Mouse (Mus musculus) cerebellum, adult 9-11 months (tissue): Measurements from ENCODE around the gene Axl.

ENCODE experiments used
- DNase-seq: peaks from one replicate; pipeline ENCODE4 v3.0.0; 2022

Axl gene

GRCm38 (mm10) chr7:25788220-25789128, at the start of gene Axl:
Axl (minus strand) TSS chr7:25788705.
- DNase-seq: peak; percentile 28

DNA sequence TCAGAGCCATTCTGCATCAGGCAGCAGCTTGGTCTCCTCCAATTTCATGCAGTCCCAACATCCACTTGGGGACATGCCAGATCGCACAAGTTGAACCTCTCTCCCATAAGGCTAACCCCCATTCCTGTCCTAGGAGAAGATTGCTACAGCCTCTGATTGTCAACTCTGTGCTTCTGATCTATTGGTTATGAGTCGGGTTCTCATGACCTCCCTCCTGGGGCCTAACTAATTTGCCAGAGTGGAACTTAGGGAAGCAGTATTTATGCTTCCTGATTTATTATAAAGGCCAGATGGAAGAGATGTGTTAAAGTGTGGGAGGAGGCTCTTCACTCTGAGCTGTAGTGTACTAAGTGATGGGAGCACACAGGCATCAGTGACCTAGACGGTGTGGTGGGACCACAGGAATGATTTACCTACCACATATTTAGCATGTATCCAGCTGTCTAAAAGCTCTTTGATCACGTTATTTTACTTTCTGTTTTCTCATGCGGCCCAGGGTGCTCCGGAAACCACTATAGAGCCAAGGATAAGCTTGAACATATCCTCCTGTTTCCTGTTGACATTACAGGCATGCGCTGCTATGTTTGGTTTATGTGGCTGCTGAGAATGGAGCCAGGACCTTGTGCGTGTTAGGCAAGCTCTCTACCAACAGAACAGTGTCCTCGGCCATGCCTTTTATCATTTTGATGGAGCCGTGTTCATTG, 46.8 kb upstream of the Axl start:
- DNase-seq: no peak

DNA sequence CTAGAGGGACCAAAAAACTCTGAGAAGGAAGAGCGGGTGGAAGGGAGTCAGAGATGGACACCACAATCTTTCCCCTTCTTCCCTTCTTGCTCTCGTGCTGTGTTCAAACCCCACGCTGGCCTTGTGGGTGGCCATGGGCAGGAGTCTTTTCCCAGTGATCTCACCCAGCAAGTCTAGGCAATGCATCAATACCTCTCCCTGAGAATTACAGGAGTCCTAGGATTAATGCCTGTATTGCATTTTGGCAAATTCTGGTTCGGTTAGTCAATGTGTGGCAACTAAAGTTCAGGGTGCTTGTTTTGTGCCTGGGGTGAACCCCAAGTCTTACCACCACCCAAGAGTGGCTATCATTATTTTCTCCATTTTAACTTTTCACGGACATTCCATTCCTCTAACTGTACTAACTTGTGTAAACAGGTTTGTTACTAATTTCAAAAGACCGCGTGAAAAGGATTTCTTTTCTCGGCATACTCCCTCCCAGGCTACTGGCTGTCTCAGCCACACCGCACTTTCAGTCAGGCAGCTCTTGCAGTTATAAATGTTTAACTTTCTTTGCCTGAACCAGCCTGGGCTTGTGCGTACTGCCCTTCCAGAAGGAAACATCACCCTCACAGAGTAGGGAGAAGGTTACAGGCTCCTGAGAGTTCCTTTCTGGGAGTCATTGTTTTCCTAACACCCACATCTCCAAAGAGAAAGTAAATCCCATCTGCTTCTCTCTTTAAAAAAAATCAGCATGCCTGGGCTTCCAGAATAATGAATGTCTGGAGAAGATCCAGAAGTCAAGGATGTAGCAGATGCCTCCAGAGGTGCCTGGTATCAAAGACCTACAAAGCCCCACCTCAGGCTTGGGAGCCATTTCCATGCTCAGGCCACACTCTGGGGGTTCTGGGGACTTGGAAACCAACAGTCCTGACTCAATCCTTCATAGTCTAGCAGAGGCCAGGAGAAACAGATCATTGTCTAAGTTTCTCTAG, 43.3 kb upstream of the Axl start:
- DNase-seq: no peak

DNA sequence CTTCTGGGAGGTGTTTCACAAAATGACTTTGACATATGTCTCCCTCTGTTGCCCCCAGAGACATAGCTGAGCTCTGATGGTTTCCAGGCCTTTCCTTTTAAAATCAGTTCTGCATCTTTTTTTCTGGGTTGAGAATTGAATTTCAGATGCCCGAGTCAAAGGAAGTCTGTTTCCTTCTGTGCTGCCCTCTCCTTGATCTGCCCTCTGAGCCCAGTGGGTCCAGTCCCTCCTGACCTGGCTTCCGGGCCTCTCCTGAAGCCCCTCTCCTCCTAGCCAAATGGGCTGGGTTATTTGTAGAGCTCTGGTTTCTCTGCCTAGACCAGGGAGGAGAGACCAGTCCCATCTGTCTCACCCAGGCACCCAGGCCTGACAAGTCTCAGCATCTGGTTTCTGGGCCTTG, 41.7 kb upstream of the Axl start:
- DNase-seq: no peak

DNA sequence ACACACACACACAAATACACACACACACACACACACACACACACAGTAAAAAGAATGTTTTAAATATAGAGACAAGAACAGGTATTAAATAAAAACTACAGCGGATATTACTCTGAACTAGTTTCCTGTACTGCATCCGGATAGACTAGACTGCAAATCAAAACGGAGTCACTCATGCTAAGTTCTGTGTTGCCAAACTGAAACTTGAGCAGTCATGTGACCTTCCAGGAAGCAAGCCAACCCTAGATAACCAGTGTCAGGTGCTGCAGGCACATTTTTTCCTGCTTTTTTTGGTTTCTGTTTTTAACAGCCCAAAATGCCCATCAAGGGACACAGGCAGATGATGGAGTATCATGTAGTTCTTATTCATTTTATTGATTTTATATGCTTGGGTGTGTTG, 38.7 kb upstream of the Axl start:
- DNase-seq: no peak

GRCm38 (mm10) chr7:25826029-25826428, 37.5 kb upstream of the Axl start:
- no peak for DNase-seq

GRCm38 (mm10) chr7:25825043-25825442, 36.5 kb upstream of the Axl start:
- DNase-seq: no peak

DNA sequence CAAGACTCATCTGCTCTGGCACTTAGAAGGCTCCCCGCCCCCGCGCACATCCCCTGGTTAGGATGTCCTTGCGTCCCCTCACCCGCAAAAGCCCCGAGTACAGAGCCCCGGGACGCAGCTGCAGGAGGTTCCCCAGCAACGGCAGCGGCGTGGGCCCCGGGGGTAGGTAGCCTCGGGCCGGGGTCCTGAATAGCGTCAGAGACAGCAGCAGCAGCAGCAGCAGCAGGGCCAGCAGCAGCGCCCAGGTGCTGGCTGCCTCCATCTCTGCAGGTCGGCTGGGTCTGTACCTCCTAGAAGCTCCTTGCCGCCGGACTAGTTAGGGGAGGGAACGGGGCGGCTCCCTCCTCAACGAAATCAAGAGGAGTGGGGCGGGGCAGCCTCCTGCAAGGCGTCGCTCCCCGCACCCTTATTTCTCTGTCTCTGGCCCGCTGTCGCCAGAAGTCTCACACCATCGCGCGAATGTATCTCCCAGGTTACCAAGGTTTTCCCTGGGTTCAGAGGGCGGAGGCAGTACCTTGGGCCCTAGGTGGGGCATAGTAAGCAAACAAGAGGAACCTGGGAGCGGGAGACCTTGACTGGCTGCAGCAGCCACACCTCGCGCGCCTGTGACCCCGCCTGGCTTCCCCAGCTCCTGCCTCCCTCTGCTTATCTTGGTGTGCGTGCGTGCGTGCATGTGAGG, 27.9 kb upstream of the Axl start, which contains the start of gene Cyp2s1:
Gene Cyp2s1 (minus strand): TSS at position 673 of the 679 bp plus-strand sequence.
- no peak for DNase-seq

DNA sequence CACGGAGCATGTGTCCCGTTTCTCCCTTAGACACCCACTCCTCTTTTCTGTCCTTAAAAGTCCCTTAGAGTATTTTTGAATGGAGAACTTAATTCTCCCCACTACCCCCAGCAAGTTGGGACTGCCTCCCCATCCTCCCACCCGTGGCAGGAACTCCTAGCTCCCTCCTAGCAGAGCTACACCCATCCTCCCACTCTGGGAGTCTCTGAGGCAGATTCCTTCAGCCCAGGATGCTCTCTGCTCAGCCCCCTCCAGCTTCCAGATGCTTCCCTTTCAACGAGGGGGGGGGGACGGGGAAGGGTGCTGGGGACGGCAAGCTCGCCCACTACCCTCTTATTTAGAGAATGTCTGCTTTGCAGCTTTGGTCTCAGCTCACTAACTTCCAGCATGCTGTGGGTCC, 27.1 kb upstream of the Axl start:
- no peak for DNase-seq

- DNase-seq: no peak
These were observed 26.2 kb upstream of the Axl start for GRCm38 (mm10) chr7:25814711-25815110.

- DNase-seq: no peak
These were observed 23.7 kb upstream of the Axl start for GRCm38 (mm10) chr7:25812195-25812594.

GRCm38 (mm10) chr7:25811716-25812115, 23.2 kb upstream of the Axl start:
- DNase-seq: no peak

- DNase-seq: peak; percentile 52
These were observed 17.3 kb upstream of the Axl start for GRCm38 (mm10) chr7:25805631-25806343.

DNA sequence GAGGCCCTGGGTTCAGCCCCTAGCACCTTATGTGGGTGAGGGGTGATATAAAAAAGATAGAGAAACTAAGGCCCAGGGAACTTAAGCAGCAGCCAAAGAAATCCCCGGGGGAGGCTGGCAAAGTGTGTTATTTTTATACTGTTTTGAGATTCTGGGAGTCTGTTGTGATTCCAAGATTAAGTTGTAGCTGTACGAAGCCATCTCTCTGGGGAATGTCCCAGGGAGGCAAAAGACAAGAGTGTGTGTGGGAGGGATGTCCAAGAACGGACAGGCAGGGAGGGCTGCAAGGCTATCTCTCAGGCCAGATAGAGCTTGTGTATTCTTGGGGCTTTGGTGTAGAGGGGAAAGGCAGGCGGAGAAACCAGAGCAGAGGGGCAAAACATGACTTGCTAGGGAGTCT, 16.3 kb upstream of the Axl start:
- no peak for DNase-seq

DNA sequence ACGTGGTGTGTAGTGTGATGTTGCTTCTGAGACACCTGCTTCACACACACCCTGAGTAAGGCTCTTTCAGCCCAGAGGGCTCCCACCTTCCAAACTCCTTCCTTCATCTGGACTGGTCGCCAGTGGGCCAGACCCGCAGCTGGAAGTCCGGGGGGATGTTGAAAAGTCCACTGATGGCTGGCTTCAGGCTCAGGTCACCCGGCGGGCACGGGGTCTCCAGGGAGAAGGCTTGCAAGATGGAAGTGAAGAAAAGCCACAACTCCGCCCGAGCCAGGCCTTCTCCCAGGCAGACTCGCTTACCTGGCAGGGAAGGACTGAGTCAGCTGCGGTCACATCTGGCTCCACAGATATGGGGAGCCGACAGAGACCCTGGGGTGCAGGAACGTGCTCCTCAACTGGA, 15.0 kb upstream of the Axl start:
- DNase-seq: no peak

DNA sequence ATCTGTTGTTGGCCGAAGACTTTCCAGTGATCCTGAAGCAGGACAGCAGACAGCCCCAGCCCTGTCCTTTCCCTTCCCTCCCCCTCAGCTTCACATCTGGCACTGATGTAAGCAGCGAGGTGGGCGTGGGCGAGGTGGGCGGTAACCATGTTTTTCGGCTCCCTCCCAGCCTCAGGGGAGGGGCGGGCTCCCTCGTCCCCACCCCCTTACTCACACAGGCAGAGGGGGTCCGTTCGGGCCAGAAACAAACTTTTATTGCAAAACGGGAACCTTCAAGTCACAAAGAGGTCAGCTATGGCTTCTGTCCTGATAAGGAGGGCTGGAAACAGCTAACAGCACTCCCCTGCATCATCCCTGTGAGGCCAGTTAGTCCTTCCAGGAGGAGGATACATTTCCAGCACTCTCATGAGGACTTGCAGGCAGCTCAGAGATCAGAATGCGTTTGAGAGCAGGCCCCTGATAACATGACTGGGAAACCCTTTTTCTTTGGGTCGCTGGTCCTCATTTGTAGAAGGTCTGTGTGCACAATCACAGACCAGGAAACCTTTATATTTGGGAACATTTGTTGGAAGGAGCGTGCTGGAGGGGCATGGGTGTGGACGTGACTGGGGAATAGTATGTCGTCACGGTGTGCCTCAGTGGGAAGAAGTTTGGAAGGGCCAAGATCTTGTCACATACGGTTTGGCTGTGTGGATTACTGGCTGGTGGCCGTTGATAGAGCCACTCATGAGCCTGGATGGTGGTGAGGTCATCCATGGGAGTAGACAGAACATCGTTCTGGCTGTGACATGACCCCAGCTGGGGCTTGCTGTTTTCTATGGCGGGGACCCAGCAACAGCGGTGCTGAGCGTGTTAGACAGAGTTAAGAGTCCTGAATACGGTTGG, 14.0 kb upstream of the Axl start:
- DNase-seq: no peak

GRCm38 (mm10) chr7:25801031-25801430, 12.5 kb upstream of the Axl start:
- DNase-seq: no peak

GRCm38 (mm10) chr7:25799369-25799768, 10.9 kb upstream of the Axl start:
- DNase-seq: no peak

DNA sequence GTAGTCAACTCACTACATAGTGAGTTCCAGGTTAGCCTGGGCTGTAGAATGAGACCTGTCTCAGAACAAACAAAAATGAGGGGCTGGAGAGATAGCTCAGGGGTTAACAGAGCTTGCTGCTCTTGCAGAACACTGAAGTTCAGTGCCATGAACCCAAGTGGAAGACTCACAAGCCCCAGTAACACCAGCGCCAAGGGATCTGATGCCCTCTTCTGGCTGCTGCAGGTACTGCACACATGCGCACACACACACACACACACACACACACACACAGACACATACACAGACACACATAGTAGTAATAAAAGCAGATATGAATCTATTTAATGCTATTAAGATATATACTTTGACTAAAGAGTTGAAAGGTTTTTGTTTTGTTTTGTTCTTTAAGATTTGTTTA, 10.0 kb upstream of the Axl start:
- DNase-seq: no peak

DNA sequence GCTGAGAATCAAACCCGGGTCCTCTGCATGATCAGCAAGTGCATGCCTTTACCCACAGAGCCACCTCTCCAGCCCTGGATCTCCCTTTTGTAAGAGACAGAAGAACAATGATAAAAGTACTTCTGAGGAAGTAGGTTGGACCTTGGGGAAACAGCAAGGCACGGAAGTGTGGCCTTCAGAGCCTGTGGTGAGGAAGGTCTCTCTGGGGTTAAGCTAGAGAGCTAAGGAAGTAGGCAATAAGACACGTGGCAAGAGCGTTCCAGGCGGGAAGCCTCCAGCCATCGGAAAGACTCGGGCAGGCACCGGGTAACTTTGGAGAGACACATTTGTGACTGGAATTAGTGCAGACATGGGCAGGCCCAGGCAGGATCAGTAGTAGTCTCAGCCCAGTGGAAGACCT, 6.3 kb upstream of the Axl start:
- DNase-seq: no peak

DNA sequence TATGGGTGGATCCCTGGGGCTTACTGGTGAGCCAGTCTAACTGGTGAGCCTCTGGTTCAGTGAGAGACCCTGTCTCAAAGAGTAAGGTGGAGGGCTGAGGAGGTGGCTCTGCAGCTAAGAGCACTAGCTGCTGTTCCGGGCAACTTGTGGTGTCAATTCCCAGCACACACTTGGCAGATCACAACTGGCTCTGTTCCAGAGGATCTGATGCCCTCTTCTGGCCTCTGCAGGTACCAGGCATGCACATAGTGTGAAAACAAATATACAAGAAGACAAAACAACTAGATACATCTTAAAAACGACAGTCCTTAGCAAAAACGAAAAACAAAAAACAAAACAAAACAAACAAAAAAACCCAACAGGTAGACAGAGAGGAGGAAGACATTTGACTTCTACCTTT, 5.2 kb upstream of the Axl start:
- DNase-seq: no peak
